Mouse (Mus musculus): Measurements from ENCODE around the gene Bmpr2.

DNA sequence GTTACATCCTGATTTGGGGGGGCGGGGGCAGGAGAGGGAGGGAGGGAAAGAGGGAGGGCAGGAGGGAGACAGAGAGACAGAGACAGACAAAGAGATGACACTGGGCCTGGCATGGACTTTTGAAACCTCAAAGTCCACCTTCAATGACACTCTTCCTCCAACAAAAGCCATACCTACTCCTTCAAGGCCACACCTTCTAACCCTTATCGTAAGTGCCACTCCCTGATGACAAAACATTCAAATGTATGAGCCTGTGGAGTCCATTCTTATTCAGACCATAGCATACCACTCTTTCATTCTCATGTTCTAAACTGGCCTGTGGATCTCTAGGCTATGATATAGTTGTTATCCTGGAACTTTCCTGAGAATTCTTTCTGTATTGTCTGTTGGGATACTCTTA lies 161.2 kb downstream of the Bmpr2 start:
- no peak for TF ChIP-seq GATA1 (IDR thresholded peaks at IDR 0.05; ENCODE audit: borderline replicate concordance, low read length)
- TF ChIP-seq FLI1 (IDR thresholded peaks at IDR 0.05; ENCODE audit: low read length), result no peak
